Mouse (Mus musculus) bone marrow, adult 2 months (tissue): ENCODE data around the gene Birc2. TPM values are rescaled to one million over a fixed set of nuclear protein-coding genes. Genes with fewer than 3 reads are reported as not detected.
A peak's percentile ranks its signal among the peaks of the same experiment; 100 is the strongest.

Source experiments
- H3K27ac ChIP-seq: fragments of 200-500 bp; 2 replicates; pipeline ENCODE4 v1.5.1; 2012; ENCODE audit warnings: low read depth, mild to moderate bottlenecking, control low read depth, inconsistent platforms, low read length; ENCODE audit not compliant: control insufficient read depth, poor library complexity, insufficient read depth
- H3K4me1 ChIP-seq: fragments of 200-500 bp; 2 replicates; pipeline ENCODE4 v1.6.1; 2011; ENCODE audit warnings: low read length; ENCODE audit not compliant: control insufficient read depth, insufficient read depth
- H3K4me3 ChIP-seq: fragments of 200-500 bp; replicated peaks from 2 replicates; pipeline ENCODE3; 2011; ENCODE audit warnings: mild to moderate bottlenecking, low read depth, low read length, control low read depth; ENCODE audit not compliant: control insufficient read depth
- CTCF ChIP-seq: fragments of 200-500 bp; IDR thresholded peaks from 2 replicates; pipeline ENCODE4 v1.5.1; 2011; ENCODE audit warnings: low read length, control low read depth; ENCODE audit not compliant: control insufficient read depth, insufficient read depth
- POLR2A ChIP-seq: fragments of 200-500 bp; IDR thresholded peaks from 2 replicates; pipeline ENCODE4 v1.6.1; 2011; ENCODE audit warnings: low read depth, mild to moderate bottlenecking, control low read depth, low read length, borderline replicate concordance; ENCODE audit not compliant: control insufficient read depth
- WGBS: fragments of 180-500 bp; shearing (Covaris S2); methylation state at CpG from one replicate; pipeline ENCODE4 v1.1.7; 2018; 5-methylcytosine and 5-hydroxymethylcytosine counted together
- polyA plus RNA-seq: library from polyadenylated mRNA; stranded (reverse); fragments of >200 nt; gene quantifications from 2 replicates; pipeline ENCODE4 v1.2.4, GENCODE M21; 2011; ENCODE audit warnings: low replicate concordance; ENCODE audit not compliant: missing spikeins, insufficient read depth, insufficient read length

The Birc2 gene
- polyA plus RNA-seq, 1 experiment: 41.1 TPM

DNA sequence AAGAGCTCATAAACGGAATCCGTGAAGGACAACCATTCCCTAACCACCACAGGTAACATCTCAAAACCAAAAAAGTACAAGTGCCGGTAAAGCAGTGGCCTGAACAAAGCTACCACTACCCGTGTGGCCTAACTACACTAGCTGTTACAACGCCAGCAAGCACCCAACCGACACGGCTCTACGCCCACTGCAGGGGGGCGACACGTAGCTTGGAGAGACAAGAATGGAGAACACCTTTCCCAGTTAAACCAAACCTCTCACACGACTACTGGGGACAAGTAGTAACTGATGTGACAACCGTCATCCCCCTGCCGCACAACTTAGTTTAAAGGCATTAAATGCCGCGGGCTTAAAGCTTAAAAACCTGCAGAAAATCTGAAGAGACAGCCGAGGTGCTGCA, 533 bp downstream of the Birc2 start:
- TF ChIP-seq CTCF: 0 out of 2 replicates have a peak, but pooled peaks have one; percentile 2
- TF ChIP-seq POLR2A: peak; percentile 47; the same call in 1 of the 2 replicates
- under 1% methylated on average over 16 of the region's 16 CpGs for WGBS

DNA sequence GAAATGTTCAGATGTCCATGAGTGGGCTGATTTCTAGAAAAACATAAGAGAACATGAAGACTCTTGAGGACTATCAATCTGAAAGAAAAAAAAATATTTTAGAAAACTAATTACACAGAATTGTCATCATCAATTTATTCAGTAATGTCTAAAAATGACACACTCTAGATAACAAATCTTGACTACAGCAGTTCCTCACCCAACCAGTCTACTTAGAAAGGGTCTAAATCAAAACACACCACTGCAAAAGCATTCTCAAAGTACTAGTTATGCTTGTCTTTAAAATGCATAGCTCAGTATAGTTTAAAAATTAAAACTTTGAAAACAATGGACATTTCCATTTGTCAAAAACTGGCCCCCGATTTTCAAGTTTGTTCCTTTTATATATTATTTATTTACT, 1.6 kb downstream of the Birc2 start:
- TF ChIP-seq POLR2A (no peak), CTCF (no peak)
- H3K4me3 ChIP-seq: no peak overlapping the region
- 71% methylated on average over 1 of the region's 1 CpGs for WGBS
- H3K27ac ChIP-seq: no peak overlapping the region
- peaks cover 1% of the 10 kb centered on the region for H3K4me1 ChIP-seq

More for the DNA sequence above, 533 bp downstream of the Birc2 start:
- peak overlapping the region; percentile 97 for H3K27ac ChIP-seq
- H3K4me3 ChIP-seq: peak overlapping the region; percentile 97
- peaks cover 1% of the 10 kb centered on the region for H3K4me1 ChIP-seq

DNA sequence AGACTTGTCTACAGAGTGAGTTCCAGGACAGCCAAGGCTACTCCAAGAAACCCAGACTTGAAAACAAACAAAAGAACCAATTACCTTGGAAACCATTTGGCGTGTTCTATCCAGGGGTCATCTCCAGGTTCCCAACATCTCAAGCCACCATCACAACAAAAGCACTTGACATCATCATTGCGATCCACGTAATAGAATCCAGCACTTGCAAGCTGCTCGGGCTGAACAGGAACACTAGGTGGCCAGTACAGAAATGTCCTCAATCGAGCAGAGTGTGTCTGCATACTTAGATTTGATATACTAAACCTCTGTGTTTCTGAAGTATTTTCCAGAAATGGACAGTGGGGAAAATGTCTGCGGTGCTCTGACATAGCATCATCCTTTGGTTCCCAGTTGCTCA, 3.4 kb downstream of the Birc2 start:
- Histone ChIP-seq H3K4me1 (peaks cover 4% of the 10 kb centered on the region), H3K4me3 (no peak overlapping the region), H3K27ac (no peak overlapping the region)
- 73% methylated on average over 6 of the region's 6 CpGs for WGBS
- TF ChIP-seq CTCF: no peak
- TF ChIP-seq POLR2A: no peak

DNA sequence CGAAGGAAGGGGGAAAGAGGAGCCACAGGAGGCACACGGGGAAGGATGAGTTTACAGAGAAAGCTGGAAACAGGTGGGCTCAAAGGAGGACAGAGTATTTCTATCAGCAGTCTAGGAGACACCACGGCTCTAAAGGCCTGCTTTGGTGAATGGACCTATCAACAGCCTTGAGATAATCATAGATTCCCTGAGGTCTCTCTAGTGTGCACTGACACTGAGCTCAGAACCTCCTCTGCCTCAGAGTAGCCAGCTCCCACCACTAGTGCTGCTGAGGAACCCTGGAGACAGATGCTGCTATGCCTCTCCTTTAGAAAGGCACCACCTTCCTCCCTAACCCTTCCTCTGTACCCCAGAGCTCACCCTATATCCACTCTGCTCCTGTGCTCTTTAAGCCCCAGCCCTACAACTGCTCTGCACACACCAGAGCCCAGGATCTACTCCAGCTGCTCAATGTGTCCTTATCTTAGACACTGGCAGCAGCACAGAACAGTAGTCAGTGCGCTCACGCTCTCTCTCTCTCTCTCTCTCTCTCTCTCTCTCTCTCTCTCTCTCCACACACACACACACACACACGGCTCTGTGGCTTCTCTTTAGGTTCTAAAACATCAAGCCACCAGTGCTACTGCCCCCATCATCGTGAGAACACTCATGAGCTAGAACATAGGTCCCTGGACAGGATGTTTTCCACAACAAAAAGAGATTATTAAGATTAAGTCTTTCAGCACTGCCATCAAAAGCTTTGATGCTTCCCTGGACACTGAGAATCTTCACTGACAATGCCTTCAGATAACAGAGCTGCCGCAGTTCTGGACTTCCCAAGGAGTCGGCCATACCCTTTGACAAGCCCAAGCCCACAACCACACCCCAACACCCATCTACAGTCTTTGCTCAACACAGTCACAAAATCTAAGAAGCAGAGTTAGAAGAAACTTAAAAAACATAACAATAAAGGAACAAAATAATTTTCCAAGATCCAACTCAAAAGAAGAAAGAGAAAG, 7.0 kb downstream of the Birc2 start:
- WGBS: 53% methylated on average over 9 of the region's 9 CpGs
- no peak for TF ChIP-seq POLR2A
- no peak for TF ChIP-seq CTCF
- Histone ChIP-seq H3K27ac (peak overlapping the region; percentile 50), H3K4me1 (peaks cover 5% of the 10 kb centered on the region), H3K4me3 (peak overlapping the region; percentile 5)

DNA sequence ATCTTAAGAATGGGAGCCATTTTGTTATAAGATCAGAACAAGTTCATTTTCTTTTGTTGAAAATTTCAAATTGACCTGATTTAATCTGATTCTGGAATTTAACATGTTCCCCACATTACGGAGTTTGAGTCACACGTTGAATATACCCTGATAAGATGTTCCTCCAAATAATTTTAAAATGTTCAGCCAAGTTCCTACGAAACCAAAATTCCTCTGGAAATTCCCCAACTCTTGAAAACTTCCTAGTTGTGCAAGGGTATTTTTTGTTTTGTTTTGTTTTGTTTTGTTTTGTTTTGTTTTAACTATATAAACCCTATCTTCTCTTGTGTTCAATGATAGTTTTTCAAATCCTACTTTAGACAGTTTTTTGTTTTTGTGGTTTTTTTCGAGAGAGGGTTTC, 8.2 kb downstream of the Birc2 start:
- Histone ChIP-seq H3K27ac (no peak overlapping the region), H3K4me1 (peaks cover 5% of the 10 kb centered on the region), H3K4me3 (no peak overlapping the region)
- TF ChIP-seq POLR2A: no peak
- TF ChIP-seq CTCF: no peak
- 82% methylated on average over 4 of the region's 4 CpGs for WGBS

DNA sequence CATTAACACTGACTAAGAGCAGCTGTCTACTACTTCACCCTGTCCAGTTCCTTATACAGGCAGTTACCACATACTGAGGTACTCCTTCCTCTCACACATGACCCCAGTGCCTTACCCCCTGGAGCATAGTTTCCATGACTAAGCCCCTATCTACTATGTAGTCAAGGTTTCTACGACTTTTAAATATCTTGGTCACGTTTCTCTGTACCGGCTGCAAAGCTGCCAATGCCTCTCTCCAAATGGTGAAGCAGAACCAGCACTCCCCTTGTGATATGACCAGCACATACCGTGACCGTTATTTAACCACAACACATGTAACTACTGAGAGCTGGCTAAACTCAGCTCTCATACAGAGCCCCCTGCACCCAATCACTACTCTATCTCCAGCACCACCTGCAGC, 11.9 kb downstream of the Birc2 start:
- H3K4me1 ChIP-seq: peaks cover 3% of the 10 kb centered on the region
- TF ChIP-seq POLR2A: no peak
- TF ChIP-seq CTCF: no peak
- WGBS: 55% methylated on average over 5 of the region's 5 CpGs
- no peak overlapping the region for H3K27ac ChIP-seq
- no peak overlapping the region for H3K4me3 ChIP-seq

DNA sequence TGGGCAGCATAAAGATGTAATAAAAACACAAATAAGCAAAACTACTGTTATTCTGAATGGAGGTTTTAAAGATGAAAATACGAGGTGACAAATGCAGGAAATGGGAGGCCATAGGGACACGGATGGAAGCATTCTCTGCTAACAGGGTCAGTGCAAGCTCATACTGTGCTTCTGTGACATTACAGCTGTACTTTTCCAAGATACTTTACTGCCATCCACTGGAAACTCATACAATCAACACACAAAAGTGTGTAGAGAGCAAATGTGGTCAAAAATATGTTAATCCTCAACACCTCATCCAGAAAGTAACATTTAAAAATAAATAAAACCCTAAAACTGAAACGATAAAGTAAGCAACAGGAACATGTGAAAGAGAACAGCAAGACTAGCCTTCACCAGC, 14.1 kb downstream of the Birc2 start:
- Histone ChIP-seq H3K27ac (no peak overlapping the region), H3K4me1 (peaks cover 1% of the 10 kb centered on the region; the same call in 1 of the 2 replicates), H3K4me3 (no peak overlapping the region)
- no peak for TF ChIP-seq CTCF
- TF ChIP-seq POLR2A: no peak
- WGBS: 63% methylated on average over 3 of the region's 3 CpGs

DNA sequence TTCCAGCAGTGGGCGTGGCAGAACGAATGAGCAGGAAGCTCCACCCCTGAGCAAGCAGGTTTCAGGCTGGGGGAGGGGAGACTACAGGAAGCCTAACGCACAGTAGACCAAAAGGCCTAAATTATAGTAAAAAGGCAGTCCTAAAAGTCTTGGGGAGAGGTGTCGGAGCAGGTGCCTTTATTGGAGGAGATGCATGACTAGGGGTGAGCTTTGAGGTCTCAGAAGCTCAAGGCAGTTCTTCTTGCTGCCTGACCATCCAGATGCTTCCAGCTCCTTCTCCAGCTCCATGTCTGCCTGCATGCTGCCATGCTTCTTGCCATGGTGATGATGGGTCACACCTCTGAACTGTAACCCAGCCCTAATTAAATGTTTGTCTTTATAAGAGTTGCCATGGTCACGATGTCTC, 31.8 kb downstream of the Birc2 start:
- 69% methylated on average over 5 of the region's 5 CpGs for WGBS
- Histone ChIP-seq H3K27ac (no peak overlapping the region), H3K4me3 (no peak overlapping the region), H3K4me1 (no peaks in the 10 kb centered on the region; the same call in 1 of the 2 replicates)
- TF ChIP-seq CTCF (no peak), POLR2A (no peak)
